Mouse (Mus musculus): ENCODE results near the gene Pacs2.

GRCm38 (mm10) chr12:113013021-113013491 is 1.3 kb upstream of the Pacs2 start:
- TF ChIP-seq POLR2A (IDR thresholded peaks at IDR 0.05; ENCODE audit: insufficient read length, low read depth) (no peak), CEBPB (IDR thresholded peaks at IDR 0.05; ENCODE audit: insufficient read depth, poor library complexity, severe bottlenecking) (no peak), MYOG (IDR thresholded peaks at IDR 0.05; ENCODE audit: control insufficient read depth in 1 of 3, insufficient read depth in 1 of 3, insufficient read length in 2 of 3, low read depth in 2 of 3) (peak in 2 of 3 experiments; percentile 32 to 58), USF1 (IDR thresholded peaks at IDR 0.05; ENCODE audit: low read depth) (no peak)
